8 mouse cellular contexts compared by ENCODE assay signal in genomic region chr8:9975898-9976611, GRCm38 (mm10). TPM values are rescaled to one million over a fixed set of nuclear protein-coding genes. Genes with fewer than 3 reads are reported as not detected.
A peak's percentile ranks its signal among the peaks of the same experiment; 100 is the strongest.
DNase-seq lines count a peak whose midpoint lies in the region; ATAC-seq and TF ChIP-seq lines count a peak whose summit lies in the region.

No protein-coding gene starts in this region.

- H3K4me1 ChIP-seq in G1E (ENCODE audit: insufficient read depth, low read depth, low read length) = peaks cover 27% of the 10 kb centered on the region
- H3K4me1 ChIP-seq in forebrain, embryonic 16.5 days (replicated peaks; ENCODE audit: control insufficient read depth, insufficient read depth, low read length) = peaks cover 40% of the 10 kb centered on the region
- H3K4me1 ChIP-seq in lung, embryonic 14.5 days (ENCODE audit: insufficient read depth) = peaks cover 9% of the 10 kb centered on the region
- peaks cover 8% of the 10 kb centered on the region for H3K4me1 ChIP-seq in olfactory bulb, adult 2 months (ENCODE audit: control insufficient read depth, insufficient read depth, low read length)
- H3K4me1 ChIP-seq in thymus, adult 2 months (replicated peaks; ENCODE audit: control insufficient read depth, insufficient read depth, low read length) = peaks cover 22% of the 10 kb centered on the region

- intact Hi-C loops in heart, postnatal 36 days (cut with DNase I) = loop anchor here (2.0 to 5.0 kb wide), 4 partner anchors 66 to 427 kb away; no protein-coding TSS in a partner anchor

- DNase-seq in G1E (ENCODE audit: low spot score) = peak; percentile 91
- DNase-seq in cerebellum, adult 18-20 months = peak; percentile 98 to 99
- peak; percentile 98 for DNase-seq in heart, postnatal 36 days
- DNase-seq in layer of hippocampus, adult 2 months (ENCODE audit: low spot score in 2 of 2) = peak; percentile 98
- DNase-seq in lung, embryonic 14.5 days = peak; percentile 99
- peak; percentile 98 for DNase-seq in thymus, adult 2 months

- 0 out of 2 replicates have a peak, but pooled peaks have one; percentile 27 for TF ChIP-seq POLR2A in olfactory bulb, adult 2 months (IDR thresholded peaks at IDR 0.05; ENCODE audit: insufficient read depth, low read depth, low read length)
- TF ChIP-seq POLR2A in thymus, adult 2 months (IDR thresholded peaks at IDR 0.05; ENCODE audit: control insufficient read depth, extremely low read depth, insufficient read depth, low read length, poor library complexity) = peak; percentile 91

- H3K27ac ChIP-seq in forebrain, embryonic 16.5 days (ENCODE audit: low read length) = no peak overlapping the region
- H3K27ac ChIP-seq in layer of hippocampus, adult 2 months = peak overlapping the region; percentile 80
- H3K27ac ChIP-seq in lung, embryonic 14.5 days (ENCODE audit: low read depth) = no peak overlapping the region
- no peak overlapping the region for H3K27ac ChIP-seq in olfactory bulb, adult 2 months (ENCODE audit: insufficient read depth, low read depth, low read length)
- H3K27ac ChIP-seq in thymus, adult 2 months (ENCODE audit: control insufficient read depth, insufficient read depth, low read length) = peak overlapping the region; percentile 87

- H3K4me2 ChIP-seq in forebrain, embryonic 16.5 days (ENCODE audit: low read length) = peak overlapping the region; percentile 67
- peak overlapping the region; percentile 86 for H3K4me2 ChIP-seq in lung, embryonic 14.5 days

- H3K4me3 ChIP-seq in G1E (ENCODE audit: low read depth, low read length) = peak overlapping the region; percentile 96
- peak overlapping the region; percentile 51 for H3K4me3 ChIP-seq in forebrain, embryonic 16.5 days (replicated peaks; ENCODE audit: low read length)
- peak overlapping the region; percentile 64 for H3K4me3 ChIP-seq in layer of hippocampus, adult 2 months
- peak overlapping the region; percentile 96 for H3K4me3 ChIP-seq in lung, embryonic 14.5 days (ENCODE audit: low read depth, low read length)
- peak overlapping the region; percentile 75 for H3K4me3 ChIP-seq in olfactory bulb, adult 2 months (ENCODE audit: insufficient read depth, low read depth, low read length)
- H3K4me3 ChIP-seq in thymus, adult 2 months (ENCODE audit: control insufficient read depth, insufficient read depth, low read length) = peak overlapping the region; percentile 98

- under 1% methylated on average over 47 of the region's 47 CpGs for WGBS in forebrain, embryonic 16.5 days
- WGBS in lung, embryonic 14.5 days = under 1% methylated on average over 47 of the region's 47 CpGs
- under 1% methylated on average over 47 of the region's 47 CpGs for WGBS in olfactory bulb, adult 2 months
- WGBS in thymus, adult 2 months = 1% methylated on average over 47 of the region's 47 CpGs

- H3K9me3 ChIP-seq in G1E (replicated peaks) = no peaks in the 10 kb centered on the region
- H3K9me3 ChIP-seq in forebrain, embryonic 16.5 days (ENCODE audit: control insufficient read depth, low read length) = no peaks in the 10 kb centered on the region
- H3K9me3 ChIP-seq in lung, embryonic 14.5 days (ENCODE audit: low read depth, low read length) = no peaks in the 10 kb centered on the region

- peak; percentile 85 for ATAC-seq in G1E (ENCODE audit: extremely low read depth, insufficient number of reproducible peaks, low FRiP score, poor library complexity, severe bottlenecking)
- peak; percentile 95 for ATAC-seq in forebrain, embryonic 16.5 days
- peak; percentile 96 for ATAC-seq in lung, embryonic 14.5 days (ENCODE audit: insufficient read depth)

- no peaks in the 10 kb centered on the region for H3K27me3 ChIP-seq in G1E (ENCODE audit: insufficient read depth, low read length)
- H3K27me3 ChIP-seq in forebrain, embryonic 16.5 days (replicated peaks; ENCODE audit: control insufficient read depth, insufficient read depth, low read length) = no peaks in the 10 kb centered on the region
- no peaks in the 10 kb centered on the region for H3K27me3 ChIP-seq in lung, embryonic 14.5 days (ENCODE audit: insufficient read depth, low read length)
- no peaks in the 10 kb centered on the region for H3K27me3 ChIP-seq in thymus, adult 2 months (ENCODE audit: control insufficient read depth, insufficient read depth, low read length)

- H3K36me3 ChIP-seq in G1E (replicated peaks) = peaks cover 34% of the 10 kb centered on the region
- peaks cover 19% of the 10 kb centered on the region for H3K36me3 ChIP-seq in forebrain, embryonic 16.5 days (ENCODE audit: control insufficient read depth, insufficient read depth)
- peaks cover 26% of the 10 kb centered on the region for H3K36me3 ChIP-seq in lung, embryonic 14.5 days (ENCODE audit: insufficient read depth)
- peaks cover 26% of the 10 kb centered on the region for H3K36me3 ChIP-seq in thymus, adult 2 months (ENCODE audit: control insufficient read depth, insufficient read depth, low read length)

- H3K9ac ChIP-seq in forebrain, embryonic 16.5 days (replicated peaks; ENCODE audit: low read depth, low read length) = peak overlapping the region; percentile 53
- H3K9ac ChIP-seq in lung, embryonic 14.5 days = peak overlapping the region; percentile 59

- TF ChIP-seq CTCF in G1E (IDR thresholded peaks at IDR 0.05; ENCODE audit: low read depth, low read length) = no peak
- peak; percentile 91 for TF ChIP-seq CTCF in layer of hippocampus, adult 2 months (conservative IDR thresholded peaks at IDR 0.05)
- TF ChIP-seq CTCF in lung, embryonic 14.5 days (IDR thresholded peaks at IDR 0.05; ENCODE audit: low read depth) = peak; percentile 68
- TF ChIP-seq CTCF in olfactory bulb, adult 2 months (IDR thresholded peaks at IDR 0.05; ENCODE audit: insufficient read depth, low read depth, low read length) = peak; percentile 79
- peak; percentile 87; the same call in 1 of the 2 replicates for TF ChIP-seq CTCF in thymus, adult 2 months (IDR thresholded peaks at IDR 0.05; ENCODE audit: borderline replicate concordance, control insufficient read depth, extremely low read depth, insufficient read depth, low read length, poor library complexity)

RNA-seq across cellular contexts. Expression of gene Lig4, which starts 1.4 kb away (rescaled TPM):
- total RNA-seq in G1E (2014; fragmentation: Nextera tagmentation) (4.4 and 6.1 TPM in 2 replicates), G1E (2017) (0.87 and 1.5 TPM in 2 replicates)
- 0.28 and 0.38 TPM in 2 replicates for polyA plus RNA-seq in G1E (2012)
- 11.0 and 11.7 TPM in 2 replicates for polyA plus RNA-seq in forebrain, embryonic 16.5 days (2015; fragmentation: Nextera tagmentation; extraction: Ambion mirVana)
- 1 to 10 TPM; 4.7 to 5.3 TPM for total RNA-seq in heart, postnatal 36 days (2021)
- 10 to 100 TPM; 11.2 to 11.6 TPM for total RNA-seq in layer of hippocampus, adult 2 months (2021)
- polyA plus RNA-seq in lung, embryonic 14.5 days (2014; fragmentation: Nextera tagmentation; extraction: Ambion mirVana) = 5.7 and 6.0 TPM in 2 replicates
- polyA plus RNA-seq in olfactory bulb, adult 2 months (2012; ENCODE audit: insufficient read depth, insufficient read length, low replicate concordance, missing spikeins) = not detected in 2 replicates
- polyA plus RNA-seq in thymus, adult 2 months (2012; rRNA removed) = 16.0 and 18.3 TPM in 2 replicates

RNA-seq across cellular contexts. Expression of gene Abhd13, which starts 1.5 kb away (rescaled TPM):
- total RNA-seq in G1E (2014; fragmentation: Nextera tagmentation) = 18.7 and 19.9 TPM in 2 replicates
- total RNA-seq in G1E (2017) = 23.5 and 24.0 TPM in 2 replicates
- polyA plus RNA-seq in G1E (2012) = 1.4 and 1.5 TPM in 2 replicates
- polyA plus RNA-seq in forebrain, embryonic 16.5 days (2015; fragmentation: Nextera tagmentation; extraction: Ambion mirVana) = 15.2 and 18.3 TPM in 2 replicates
- total RNA-seq in heart, postnatal 36 days (2021) = 10 to 100 TPM in 1 of 2 experiments, 1 to 10 TPM in 1; 9.6 to 13.4 TPM
- total RNA-seq in layer of hippocampus, adult 2 months (2021) = 10 to 100 TPM; 27.8 to 28.2 TPM
- polyA plus RNA-seq in lung, embryonic 14.5 days (2014; fragmentation: Nextera tagmentation; extraction: Ambion mirVana) = 20.5 and 20.6 TPM in 2 replicates
- polyA plus RNA-seq in olfactory bulb, adult 2 months (2012; ENCODE audit: insufficient read depth, insufficient read length, low replicate concordance, missing spikeins) = not detected in 2 replicates
- polyA plus RNA-seq in thymus, adult 2 months (2012; rRNA removed) = 10.5 and 10.9 TPM in 2 replicates

RNA-seq across cellular contexts. Expression of gene Tnfsf13b, which starts 30.2 kb away (rescaled TPM):
- total RNA-seq in G1E (2014; fragmentation: Nextera tagmentation) (1.5 TPM in 1 of 2 replicates, not detected in the other), G1E (2017) (0.16 and 0.23 TPM in 2 replicates)
- polyA plus RNA-seq in G1E (2012) = 0.07 TPM in 1 of 2 replicates, not detected in the other
- polyA plus RNA-seq in forebrain, embryonic 16.5 days (2015; fragmentation: Nextera tagmentation; extraction: Ambion mirVana) = 0.43 TPM in 1 of 2 replicates, not detected in the other
- 1 to 10 TPM; 5.1 to 5.3 TPM for total RNA-seq in heart, postnatal 36 days (2021)
- 1 to 10 TPM; 1.5 to 2.2 TPM for total RNA-seq in layer of hippocampus, adult 2 months (2021)
- 5.1 and 6.5 TPM in 2 replicates for polyA plus RNA-seq in lung, embryonic 14.5 days (2014; fragmentation: Nextera tagmentation; extraction: Ambion mirVana)
- not detected in 2 replicates for polyA plus RNA-seq in olfactory bulb, adult 2 months (2012; ENCODE audit: insufficient read depth, insufficient read length, low replicate concordance, missing spikeins)
- 1.5 and 1.7 TPM in 2 replicates for polyA plus RNA-seq in thymus, adult 2 months (2012; rRNA removed)

Comparison
In these comparisons a context has a peak if more than half of its experiments do, and no peak if none do; other contexts are left out.
1. H3K27ac ChIP-seq: peak in layer of hippocampus, adult 2 months (single experiment) and thymus, adult 2 months (single experiment); none in forebrain, embryonic 16.5 days (single experiment), lung, embryonic 14.5 days (single experiment) and olfactory bulb, adult 2 months (single experiment).
2. Peak in every context shown above with its lines, with median percentiles within 50 percentile points of each other: ATAC-seq, DNase-seq and H3K4me3 ChIP-seq.